Mouse (Mus musculus): ENCODE data around the gene Smarcc1.
A peak's percentile ranks its signal among the peaks of the same experiment; 100 is the strongest.

Gene Smarcc1

GRCm38 (mm10) chr9:110230395-110231071 is 113.0 kb downstream of the Smarcc1 start:
- no peak for DNase-seq (ENCODE audit: low read depth, low spot score)

GRCm38 (mm10) chr9:110234962-110235361 is 117.5 kb downstream of the Smarcc1 start:
- no peak for DNase-seq (ENCODE audit: low read depth, low spot score)

- DNase-seq (ENCODE audit: low read depth, low spot score) = no peak
Measured at GRCm38 (mm10) chr9:110243221-110243833, 125.8 kb downstream of the Smarcc1 start, which contains the start of gene Cspg5. Gene Cspg5, plus strand, starts transcription at chr9:110243783.

GRCm38 (mm10) chr9:110244567-110244888 is 127.0 kb downstream of the Smarcc1 start:
- no peak for DNase-seq (ENCODE audit: low read depth, low spot score)

GRCm38 (mm10) chr9:110244889-110245589 is 127.5 kb downstream of the Smarcc1 start:
- no peak for DNase-seq (ENCODE audit: low read depth, low spot score)

- DNase-seq (ENCODE audit: low read depth, low spot score) = peak; percentile 63
Measured at GRCm38 (mm10) chr9:110245590-110246320, 128.2 kb downstream of the Smarcc1 start.

GRCm38 (mm10) chr9:110246321-110246640 is 128.8 kb downstream of the Smarcc1 start:
- no peak for DNase-seq (ENCODE audit: low read depth, low spot score)

- DNase-seq (ENCODE audit: low read depth, low spot score) = no peak
Measured at GRCm38 (mm10) chr9:110247049-110247448, 129.5 kb downstream of the Smarcc1 start.

- no peak for DNase-seq (ENCODE audit: low read depth, low spot score)
Measured at GRCm38 (mm10) chr9:110248861-110249260, 131.4 kb downstream of the Smarcc1 start.

GRCm38 (mm10) chr9:110249823-110250543 is 132.5 kb downstream of the Smarcc1 start:
- DNase-seq (ENCODE audit: low read depth, low spot score) = peak; percentile 84

- DNase-seq (ENCODE audit: low read depth, low spot score) = no peak
Measured at GRCm38 (mm10) chr9:110250776-110251175, 133.3 kb downstream of the Smarcc1 start.

GRCm38 (mm10) chr9:110255407-110256019 is 138.0 kb downstream of the Smarcc1 start:
- DNase-seq (ENCODE audit: low read depth, low spot score) = peak; percentile 79

GRCm38 (mm10) chr9:110258646-110259045 is 141.1 kb downstream of the Smarcc1 start:
- DNase-seq (ENCODE audit: low read depth, low spot score) = no peak

- DNase-seq (ENCODE audit: low read depth, low spot score) = no peak
Measured at GRCm38 (mm10) chr9:110259118-110259517, 141.6 kb downstream of the Smarcc1 start.

GRCm38 (mm10) chr9:110263181-110263580 is 145.7 kb downstream of the Smarcc1 start:
- DNase-seq (ENCODE audit: low read depth, low spot score) = no peak

- DNase-seq (ENCODE audit: low read depth, low spot score) = no peak
Measured at GRCm38 (mm10) chr9:110264991-110265390, 147.5 kb downstream of the Smarcc1 start.

- no peak for DNase-seq (ENCODE audit: low read depth, low spot score)
Measured at GRCm38 (mm10) chr9:110268416-110268815, 150.9 kb downstream of the Smarcc1 start.

GRCm38 (mm10) chr9:110272330-110272729 is 154.8 kb downstream of the Smarcc1 start:
- no peak for DNase-seq (ENCODE audit: low read depth, low spot score)

GRCm38 (mm10) chr9:110273507-110273906 is 156.0 kb downstream of the Smarcc1 start:
- no peak for DNase-seq (ENCODE audit: low read depth, low spot score)

- DNase-seq (ENCODE audit: low read depth, low spot score) = no peak
Measured at GRCm38 (mm10) chr9:110275882-110276281, 158.4 kb downstream of the Smarcc1 start.

GRCm38 (mm10) chr9:110277431-110277881 is 159.9 kb downstream of the Smarcc1 start:
- no peak for DNase-seq (ENCODE audit: low read depth, low spot score)

All from mesoderm, embryonic 11.5 days (tissue).